Mouse (Mus musculus) limb, embryonic 14.5 days (tissue): ENCODE results near the gene Chst10. TPM values are rescaled to one million over a fixed set of nuclear protein-coding genes. Genes with fewer than 3 reads are reported as not detected.

ENCODE experiments used
- ATAC-seq: fragments of 200-750 bp; cut with Nextera tagmentation; 2 replicates; pipeline ENCODE4 v1.8.0; 2017; ENCODE audit warnings: low read depth, moderate number of reproducible peaks, moderate TSS enrichment; ENCODE audit not compliant: low FRiP score
- DNase-seq: peaks from one replicate; pipeline ENCODE4 v3.0.0-alpha.2; 2015; ENCODE audit warnings: low spot score
- H3K27ac ChIP-seq: fragments of 300-500 bp; sonication (generic); replicated peaks from 2 replicates; pipeline ENCODE4 v1.5.1; 2014; ENCODE audit warnings: low read depth, mild to moderate bottlenecking, low read length, moderate library complexity, mixed read lengths
- H3K27me3 ChIP-seq: fragments of 300-500 bp; sonication (generic); 2 replicates; pipeline ENCODE4 v1.6.1; 2014; ENCODE audit warnings: low read length, mixed read lengths; ENCODE audit not compliant: control insufficient read depth, insufficient read depth
- H3K36me3 ChIP-seq: fragments of 300-500 bp; sonication (generic); 2 replicates; pipeline ENCODE4 v1.6.1; 2014; ENCODE audit warnings: mild to moderate bottlenecking, low read length, moderate library complexity, mixed read lengths; ENCODE audit not compliant: control insufficient read depth, insufficient read depth
- H3K4me1 ChIP-seq: fragments of 300-500 bp; sonication (generic); 2 replicates; pipeline ENCODE4 v1.6.1; 2014; ENCODE audit warnings: antibody characterized with exemption, low read length, mixed read lengths; ENCODE audit not compliant: control insufficient read depth, insufficient read depth
- H3K4me2 ChIP-seq: fragments of 300-500 bp; sonication (generic); replicated peaks from 2 replicates; pipeline ENCODE4 v1.6.1; 2014; ENCODE audit warnings: low read depth, mild to moderate bottlenecking, low read length, moderate library complexity; ENCODE audit not compliant: severe bottlenecking
- H3K4me3 ChIP-seq: fragments of 300-500 bp; sonication (generic); replicated peaks from 2 replicates; pipeline ENCODE4 v1.5.1; 2014; ENCODE audit warnings: low read length
- H3K9ac ChIP-seq: fragments of 300-500 bp; sonication (generic); 2 replicates; pipeline ENCODE4 v1.6.1; 2014; ENCODE audit warnings: mild to moderate bottlenecking, low read depth, low read length, moderate library complexity; ENCODE audit not compliant: severe bottlenecking
- H3K9me3 ChIP-seq: fragments of 300-500 bp; sonication (generic); 2 replicates; pipeline ENCODE4 v1.6.1; 2016; ENCODE audit warnings: low read length; ENCODE audit not compliant: control insufficient read depth
- POLR2A ChIP-seq: fragments of 200-500 bp; IDR thresholded peaks from 2 replicates; pipeline ENCODE4 v1.8.0; 2012; ENCODE audit warnings: inconsistent platforms, mild to moderate bottlenecking, moderate library complexity, borderline replicate concordance; ENCODE audit not compliant: insufficient read depth, insufficient read length; ENCODE audit errors: extremely low read depth
- WGBS: fragments of 180-500 bp; shearing (Covaris S2); extraction: QIAGEN DNeasy Blood & Tissue Kit; methylation state at CpG from one replicate; pipeline ENCODE4 v1.1.7; 2014; 5-methylcytosine and 5-hydroxymethylcytosine counted together
- polyA plus RNA-seq, 2 experiments: library from polyadenylated mRNA; depleted of rRNA in 1 of 2; stranded (reverse) in 1 of 2; unstranded in 1 of 2; fragments of >200 nt; fragmentation: Nextera tagmentation in 1 of 2; extraction: Ambion mirVana in 1 of 2; gene quantifications; 2 replicates each; pipeline versions ENCODE4 v1.2.1 to v1.2.3; 2012 to 2014

Gene Chst10
- polyA plus RNA-seq, 2 experiments: 5.4 to 10.7 TPM

GRCm38 (mm10) chr1:38930767-38931166, 32.8 kb upstream of the Chst10 start:
- H3K9me3 ChIP-seq: no peaks in the 10 kb centered on the region
- no peak overlapping the region for H3K27ac ChIP-seq
- WGBS: 59% methylated on average over 8 of the region's 8 CpGs
- H3K4me2 ChIP-seq: no peak overlapping the region
- H3K9ac ChIP-seq: no peak overlapping the region
- ATAC-seq: no peak
- H3K27me3 ChIP-seq: no peaks in the 10 kb centered on the region
- H3K36me3 ChIP-seq: no peaks in the 10 kb centered on the region
- no peak for DNase-seq
- TF ChIP-seq POLR2A: no peak
- H3K4me3 ChIP-seq: no peak overlapping the region
- H3K4me1 ChIP-seq: no peaks in the 10 kb centered on the region

GRCm38 (mm10) chr1:38929468-38929867, 31.5 kb upstream of the Chst10 start:
- no peak for TF ChIP-seq POLR2A
- 62% methylated on average over 4 of the region's 4 CpGs for WGBS

GRCm38 (mm10) chr1:38928996-38929395, 31.0 kb upstream of the Chst10 start:
- Histone ChIP-seq H3K4me1 (no peaks in the 10 kb centered on the region), H3K4me3 (no peak overlapping the region), H3K9me3 (no peaks in the 10 kb centered on the region), H3K9ac (no peak overlapping the region), H3K27ac (no peak overlapping the region), H3K4me2 (no peak overlapping the region), H3K36me3 (no peaks in the 10 kb centered on the region), H3K27me3 (no peaks in the 10 kb centered on the region)
- DNase-seq: no peak
- 78% methylated on average over 4 of the region's 4 CpGs for WGBS
- TF ChIP-seq POLR2A: no peak
- ATAC-seq: no peak

More at GRCm38 (mm10) chr1:38929468-38929867, 31.5 kb upstream of the Chst10 start:
- no peaks in the 10 kb centered on the region for H3K36me3 ChIP-seq
- H3K9ac ChIP-seq: no peak overlapping the region
- no peak overlapping the region for H3K4me2 ChIP-seq
- no peaks in the 10 kb centered on the region for H3K27me3 ChIP-seq
- ATAC-seq (no peak), DNase-seq (no peak)
- no peak overlapping the region for H3K4me3 ChIP-seq
- no peaks in the 10 kb centered on the region for H3K4me1 ChIP-seq
- no peaks in the 10 kb centered on the region for H3K9me3 ChIP-seq
- H3K27ac ChIP-seq: no peak overlapping the region

- H3K27me3 ChIP-seq: no peaks in the 10 kb centered on the region; the same call in 1 of the 2 replicates
- H3K27ac ChIP-seq: no peak overlapping the region
- DNase-seq: no peak
- H3K4me2 ChIP-seq: no peak overlapping the region
- no peaks in the 10 kb centered on the region for H3K9me3 ChIP-seq
- no peak overlapping the region for H3K9ac ChIP-seq
- 73% methylated on average over 2 of the region's 2 CpGs for WGBS
- no peaks in the 10 kb centered on the region for H3K36me3 ChIP-seq
- no peaks in the 10 kb centered on the region for H3K4me1 ChIP-seq
- TF ChIP-seq POLR2A: no peak
- no peak overlapping the region for H3K4me3 ChIP-seq
- no peak for ATAC-seq
These were observed 6.0 kb upstream of the Chst10 start for GRCm38 (mm10) chr1:38903985-38904384.

GRCm38 (mm10) chr1:38902571-38902970, 4.6 kb upstream of the Chst10 start:
- WGBS: 55% methylated on average over 5 of the region's 5 CpGs
- TF ChIP-seq POLR2A: no peak

GRCm38 (mm10) chr1:38893081-38893480, 4.9 kb downstream of the Chst10 start:
- WGBS: 30% methylated on average over 5 of the region's 5 CpGs
- H3K27me3 ChIP-seq: no peaks in the 10 kb centered on the region

More at GRCm38 (mm10) chr1:38902571-38902970, 4.6 kb upstream of the Chst10 start:
- H3K27me3 ChIP-seq: no peaks in the 10 kb centered on the region; the same call in 1 of the 2 replicates
- H3K9ac ChIP-seq: no peak overlapping the region
- no peak overlapping the region for H3K4me2 ChIP-seq
- no peak overlapping the region for H3K4me3 ChIP-seq
- H3K36me3 ChIP-seq: no peaks in the 10 kb centered on the region
- H3K4me1 ChIP-seq: no peaks in the 10 kb centered on the region
- no peak overlapping the region for H3K27ac ChIP-seq
- H3K9me3 ChIP-seq: no peaks in the 10 kb centered on the region
- DNase-seq (no peak), ATAC-seq (no peak)

More at GRCm38 (mm10) chr1:38893081-38893480, 4.9 kb downstream of the Chst10 start:
- DNase-seq (no peak), ATAC-seq (no peak)
- Histone ChIP-seq H3K36me3 (0 out of 2 replicates have a peak, but pooled peaks cover 7% of the 10 kb centered on the region), H3K4me2 (no peak overlapping the region), H3K9ac (no peak overlapping the region), H3K27ac (no peak overlapping the region), H3K4me1 (no peaks in the 10 kb centered on the region), H3K9me3 (no peaks in the 10 kb centered on the region), H3K4me3 (no peak overlapping the region)
- no peak for TF ChIP-seq POLR2A
